Mouse (Mus musculus): ENCODE data around the gene Slc30a6. TPM values are rescaled to one million over a fixed set of nuclear protein-coding genes. Genes with fewer than 3 reads are reported as not detected.
"Not testable (repeated sequence)": the region's sequence is repeated elsewhere in the genome, so short reads cannot be mapped to it uniquely, and the experiment has no call there.

Slc30a6 gene
- total RNA-seq, 4 experiments from 2014 or later, result 16.2 to 20.5 (median 19.7) TPM

DNA sequence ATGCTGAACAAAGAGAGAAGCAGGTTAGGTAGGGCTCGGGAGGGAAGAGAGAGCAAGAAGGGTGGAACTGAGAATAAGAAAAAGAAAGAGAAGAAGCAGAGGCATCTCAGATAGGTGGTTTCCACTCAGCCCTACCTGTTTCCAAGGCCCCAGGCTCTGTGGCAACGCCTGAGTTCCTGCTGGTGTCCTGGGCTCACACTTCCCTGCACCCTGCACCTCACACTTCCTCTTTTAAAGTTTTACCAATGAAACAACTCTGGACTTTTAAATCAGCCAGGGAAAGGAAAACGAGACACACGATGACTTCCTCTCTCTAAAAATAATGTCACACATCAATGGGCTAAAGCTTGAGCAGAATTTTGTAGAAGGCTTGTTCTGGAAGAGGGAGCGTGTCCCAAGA lies 45.1 kb downstream of the Slc30a6 start:
- DNase-seq (ENCODE audit: low spot score in 2 of 2), result no peak

DNA sequence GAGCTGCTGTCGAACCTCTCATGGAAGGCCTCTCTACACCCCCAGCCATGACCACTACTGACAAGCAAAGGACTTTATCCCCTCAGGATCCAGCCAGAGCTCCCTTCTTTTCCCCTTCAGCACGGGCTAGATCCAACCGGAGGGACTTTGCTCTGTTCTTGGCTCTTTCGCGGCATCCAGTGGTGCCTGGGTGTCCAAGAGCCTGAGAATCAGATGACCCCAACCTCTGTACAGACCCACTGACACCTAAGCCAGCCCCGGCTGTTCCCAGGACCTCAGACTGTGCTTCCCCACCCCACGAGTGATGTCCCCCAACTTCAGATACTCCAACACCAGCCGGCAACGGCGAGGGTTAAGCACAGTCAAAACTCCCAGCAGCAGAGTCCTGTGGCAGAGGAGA lies 54.4 kb downstream of the Slc30a6 start:
- DNase-seq (ENCODE audit: low spot score in 2 of 2), result no peak

DNA sequence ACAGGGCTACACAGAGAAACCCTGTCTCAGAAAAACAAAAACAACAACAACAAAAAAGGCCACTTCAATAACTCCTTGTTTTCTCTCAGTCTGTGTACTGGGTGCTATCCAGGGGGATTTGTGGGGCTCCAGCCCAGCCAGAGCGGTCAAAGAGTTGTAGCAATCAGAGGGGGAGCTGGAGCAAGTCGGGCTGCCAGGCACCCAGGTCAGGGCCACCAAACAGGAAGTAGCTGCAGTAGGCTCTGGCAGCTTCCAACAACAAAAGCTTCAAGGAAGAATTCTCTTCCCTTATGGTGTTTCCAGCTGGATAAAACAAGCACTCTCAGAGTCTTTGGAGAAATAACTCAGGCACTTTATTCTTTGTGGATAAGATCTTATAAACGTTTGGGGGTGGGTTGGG lies 58.5 kb downstream of the Slc30a6 start:
- no peak for DNase-seq (ENCODE audit: low spot score in 2 of 2)

DNA sequence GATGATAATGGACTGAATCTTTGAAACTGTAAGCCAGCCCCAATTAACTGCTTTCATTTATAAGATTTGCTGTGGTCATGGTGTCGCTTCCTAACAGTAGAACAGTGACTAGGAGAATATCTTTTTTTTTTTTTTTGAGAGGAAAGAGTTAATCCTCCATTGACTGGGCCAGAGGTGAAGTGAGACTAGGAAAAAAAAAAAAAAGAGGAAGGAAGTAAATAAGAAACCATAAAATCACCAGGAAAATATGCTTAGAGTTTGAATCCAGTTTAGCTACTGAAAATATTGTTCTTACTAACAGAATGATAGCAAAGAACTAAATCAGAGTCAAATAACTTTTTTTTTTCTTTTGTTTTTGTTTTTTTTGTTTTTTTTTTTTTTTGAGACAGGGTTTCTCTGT lies 59.3 kb downstream of the Slc30a6 start:
- DNase-seq (ENCODE audit: low spot score in 2 of 2), result no peak

DNA sequence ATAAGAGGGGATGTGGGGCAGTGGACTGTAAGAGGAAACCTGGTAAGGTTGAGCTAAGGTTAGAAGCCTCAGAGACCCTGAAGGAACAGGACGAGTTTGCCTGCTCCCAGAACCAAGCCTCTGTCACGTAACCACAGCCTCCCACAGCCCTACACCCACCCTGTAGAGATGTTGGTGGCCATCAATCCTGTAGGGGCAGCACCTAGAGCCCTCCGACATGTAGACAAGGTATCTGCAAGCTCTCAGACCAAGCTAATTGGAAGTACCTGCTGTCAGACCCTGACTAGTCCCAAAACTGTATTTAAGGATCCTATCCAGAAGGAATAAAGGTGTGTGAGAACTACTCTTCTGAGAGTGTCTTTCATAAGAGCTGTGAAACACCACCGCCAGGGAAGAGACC lies 60.0 kb downstream of the Slc30a6 start:
- no peak for DNase-seq (ENCODE audit: low spot score in 2 of 2)

DNA sequence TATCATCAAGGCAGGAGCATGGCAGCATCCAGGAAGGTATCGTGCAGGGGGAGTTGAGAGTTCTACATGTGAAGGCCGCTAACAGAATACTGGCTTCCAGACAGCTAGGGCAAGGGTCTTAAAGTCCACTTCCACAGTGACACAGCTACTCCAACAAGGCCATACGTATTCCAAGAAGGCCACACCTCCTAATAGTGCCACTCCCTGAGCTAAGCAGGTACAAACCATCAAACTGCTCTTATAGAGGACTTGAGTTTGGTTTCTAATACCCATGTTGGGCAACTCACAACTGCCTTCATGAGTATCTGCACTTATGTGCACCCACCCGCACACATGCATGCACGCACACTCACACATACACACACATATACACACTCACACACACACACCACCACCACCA lies 61.4 kb downstream of the Slc30a6 start:
- no peak for DNase-seq (ENCODE audit: low spot score in 2 of 2)

DNA sequence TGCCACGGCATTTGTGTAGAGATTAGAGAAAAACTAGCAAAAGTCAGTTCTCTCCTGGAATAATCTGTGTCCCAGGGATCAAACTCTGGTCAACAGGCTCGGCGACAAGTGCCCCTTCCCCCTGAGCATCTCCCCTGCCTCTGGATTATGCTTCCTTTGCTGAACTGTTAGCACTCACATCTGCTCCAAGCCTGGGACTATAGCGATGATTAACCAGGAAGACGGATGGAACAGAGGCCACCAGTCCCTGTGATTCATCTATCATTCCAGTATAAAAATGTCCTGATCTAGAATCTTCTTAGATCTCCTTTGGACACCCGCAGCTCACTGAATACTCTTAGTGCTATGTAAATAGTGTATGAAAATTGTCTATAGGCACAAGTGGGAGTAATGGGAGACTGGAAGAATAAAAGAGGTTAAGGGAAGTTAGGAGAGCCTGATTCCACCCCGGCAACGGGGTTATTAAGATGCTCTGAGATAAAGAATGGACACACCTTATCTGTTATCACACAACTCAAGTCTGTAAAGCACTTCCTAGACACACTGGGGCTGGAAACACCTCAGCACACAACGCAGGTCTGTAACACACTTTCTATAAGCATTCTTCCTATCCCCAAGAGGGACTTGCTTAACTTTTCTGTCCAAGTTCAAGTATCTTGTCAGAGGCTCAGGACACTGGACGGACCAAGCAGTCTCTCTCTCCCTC lies 62.7 kb downstream of the Slc30a6 start:
- DNase-seq (ENCODE audit: low spot score in 2 of 2), result no peak

DNA sequence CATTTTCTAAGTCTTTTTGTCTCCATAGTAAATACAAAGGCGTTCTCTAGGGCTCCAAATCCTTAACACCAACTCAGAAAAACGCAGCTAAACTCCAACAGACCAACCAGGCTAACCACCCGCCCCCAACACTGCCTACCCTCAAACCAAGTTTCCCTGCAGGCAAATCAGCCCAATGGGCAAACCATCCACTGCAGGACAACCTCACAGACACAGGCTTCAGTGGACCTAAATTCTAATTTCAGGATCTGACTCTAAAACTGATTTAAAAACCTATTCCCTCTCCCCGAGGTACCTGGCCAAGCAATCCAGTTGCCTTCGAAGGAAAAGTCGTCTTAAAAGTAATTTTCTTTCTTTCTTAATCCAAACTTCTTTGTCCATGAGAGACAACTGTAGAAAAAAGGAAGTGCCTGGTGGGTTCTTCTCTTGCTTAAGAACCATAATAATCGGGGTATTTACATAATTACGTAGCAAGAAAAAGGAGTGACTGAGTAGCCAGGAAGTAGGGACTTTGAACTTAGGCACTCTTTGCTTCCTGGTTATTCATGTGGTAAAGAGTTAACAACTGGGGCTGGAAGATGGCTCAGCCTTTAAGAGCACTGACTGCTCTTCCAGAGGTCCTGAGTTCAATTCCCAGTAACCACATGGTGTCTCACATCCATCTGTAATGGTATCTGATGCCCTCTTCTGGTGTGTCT lies 63.5 kb downstream of the Slc30a6 start, which contains the start of gene Nlrc4:
Gene Nlrc4 (minus strand): TSS at position 432 of the 698 bp plus-strand sequence.
- DNase-seq (ENCODE audit: low spot score in 2 of 2), result no peak

DNA sequence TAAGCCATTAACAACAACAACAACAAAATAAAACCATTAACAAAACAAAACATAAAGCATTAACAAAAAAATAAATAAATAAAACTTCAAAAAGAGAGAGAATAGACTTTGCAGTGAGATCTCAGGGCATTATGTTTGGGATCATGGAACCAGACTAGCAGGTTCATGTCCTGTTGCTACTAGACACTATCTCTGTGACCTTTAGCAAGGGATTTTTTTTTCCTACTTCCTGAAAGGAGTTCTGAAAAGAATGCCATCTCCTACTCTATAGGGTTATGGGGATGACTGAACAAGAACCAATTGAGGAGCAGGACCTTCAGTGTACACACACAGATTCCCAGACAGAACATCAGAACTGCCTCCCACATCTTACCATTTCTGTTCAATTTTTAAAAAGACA lies 68.1 kb downstream of the Slc30a6 start:
- DNase-seq (ENCODE audit: low spot score in 2 of 2), result no peak

DNA sequence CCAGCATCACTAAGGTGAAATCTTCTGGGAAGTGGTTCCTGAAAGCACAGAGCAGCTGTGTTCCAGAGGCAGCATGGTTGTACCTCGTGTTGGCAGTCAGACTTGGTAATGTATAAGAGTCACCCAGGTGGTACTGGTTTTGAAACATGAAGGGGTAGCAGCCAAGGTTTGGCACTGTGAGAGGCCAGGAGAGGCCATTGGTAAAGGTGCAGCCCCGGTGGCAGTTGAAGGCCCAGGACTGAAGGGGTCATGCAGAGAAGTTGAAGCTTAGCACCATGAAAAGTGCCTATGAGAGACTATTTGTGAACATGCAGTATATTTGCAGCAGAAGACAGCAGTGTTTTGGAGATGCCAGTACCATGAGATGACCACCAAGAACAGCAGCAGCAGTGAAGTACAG lies 72.6 kb downstream of the Slc30a6 start:
- not testable (repeated sequence) for DNase-seq (ENCODE audit: low spot score in 2 of 2)

DNA sequence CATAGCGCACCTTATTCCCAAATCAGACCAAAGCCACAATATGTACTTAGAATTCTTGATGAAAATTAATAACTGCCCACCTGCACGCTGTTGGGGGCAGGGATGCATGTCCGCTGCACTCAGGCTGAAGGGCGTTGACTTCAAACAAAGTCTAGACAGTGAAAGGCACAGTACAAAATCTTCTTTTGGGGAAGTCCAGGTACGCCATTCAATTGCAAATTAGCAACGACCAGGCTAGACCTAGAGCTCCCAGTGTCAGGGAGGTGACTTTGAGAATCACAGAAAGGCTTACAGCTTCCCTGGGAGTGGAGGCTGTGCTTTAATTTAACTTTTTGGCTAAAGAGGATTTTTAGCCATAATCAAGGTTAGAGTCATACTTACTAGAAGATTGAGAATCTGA lies 74.7 kb downstream of the Slc30a6 start:
- not testable (repeated sequence) for DNase-seq (ENCODE audit: low spot score in 2 of 2)

Other genes with a start within 250 kb of the Slc30a6 start
- 10 to 100 TPM; 45.7 to 51.9 (median 48.2) TPM for gene Memo1, start 100.1 kb upstream of the Slc30a6 start, total RNA-seq (2022)
- 10 to 100 TPM; 39.2 to 49.9 (median 46.5) TPM for gene Dpy30, start 71.7 kb upstream of the Slc30a6 start, total RNA-seq (2022)
- gene Spast, start 56.6 kb upstream of the Slc30a6 start, total RNA-seq (2022), result 10 to 100 TPM; 44.2 to 53.1 (median 49.4) TPM
- under 1 TPM in 3 of 4 experiments, not detected in 1; 0.16 to 0.28 (median 0.16) TPM for gene Nlrc4, start 63.5 kb downstream of the Slc30a6 start, total RNA-seq (2022)
- gene Yipf4, start 93.9 kb downstream of the Slc30a6 start, total RNA-seq (2022), result 10 to 100 TPM; 78.8 to 86.5 (median 82.5) TPM
- 100 to 1,000 TPM; 113 to 132 (median 117) TPM for gene Birc6, start 132.7 kb downstream of the Slc30a6 start, total RNA-seq (2022)